Mouse (Mus musculus) monocyte, adult 59 days (primary cell): ENCODE results near the gene Nacad. TPM values are rescaled to one million over a fixed set of nuclear protein-coding genes. Genes with fewer than 3 reads are reported as not detected.

Experiments
- total RNA-seq, 2 experiments: library from RNA; stranded (reverse); gene quantifications; one replicate each; pipeline ENCODE4 v1.2.4; 2023

The Nacad gene
- under 1 TPM; 0.55 to 0.66 TPM for total RNA-seq

GRCm38 (mm10) chr11:6605491-6606399 is at the start of gene Nacad:
Nacad (minus strand) TSS chr11:6606053.

GRCm38 (mm10) chr11:6638537-6638936 is 32.7 kb upstream of the Nacad start, which contains the start of gene Wap:
Wap (minus strand) TSS chr11:6638637.

DNA sequence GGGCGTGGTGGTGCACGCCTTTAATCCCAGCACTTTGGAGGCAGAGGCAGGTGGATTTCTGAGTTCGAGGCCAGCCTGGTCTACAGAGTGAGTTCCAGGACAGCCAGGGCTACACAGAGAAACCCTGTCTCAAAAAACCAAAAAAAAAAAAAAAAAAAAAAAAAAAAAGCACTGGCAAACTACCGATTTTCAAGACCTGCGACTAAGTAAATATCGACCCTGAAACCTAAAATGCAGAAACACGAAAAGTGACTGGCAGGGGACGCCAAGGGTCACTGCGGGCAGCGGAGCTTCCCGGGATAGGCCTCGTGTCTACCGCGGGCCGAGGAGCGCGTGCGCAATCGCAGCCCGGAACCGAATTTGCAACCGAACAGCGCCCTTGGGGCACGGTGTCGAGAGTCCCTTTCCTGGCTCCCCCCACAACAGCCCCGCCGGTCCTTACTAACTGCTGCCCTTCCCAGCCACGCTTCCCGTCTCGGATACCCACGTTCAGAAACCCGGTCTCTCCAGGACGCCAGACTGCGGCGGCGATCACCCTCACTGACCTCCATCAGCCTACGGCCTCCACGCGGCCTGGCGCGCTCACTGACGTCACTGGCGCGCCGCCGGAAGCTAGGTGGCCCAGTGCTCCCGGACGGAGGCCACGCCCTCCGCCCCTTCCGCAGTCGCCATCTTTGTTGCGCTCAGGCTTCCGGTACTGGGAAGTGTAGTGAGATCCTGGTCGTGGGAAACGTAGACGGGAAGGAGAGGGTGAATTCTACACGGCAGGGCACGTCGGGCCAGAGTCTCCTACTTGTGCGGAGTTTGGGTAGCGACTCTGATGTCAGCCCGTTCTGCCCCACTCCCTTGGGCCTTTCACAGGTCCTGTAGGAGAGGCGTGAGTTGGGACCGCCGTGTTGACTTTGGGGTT is 19.9 kb upstream of the Nacad start, which contains the start of gene Tbrg4:
TSS of gene Tbrg4 (minus strand) at position 590 of the 910 bp plus-strand sequence.

Other genes starting within 250 kb of the Nacad start
- 100 to 1,000 TPM; 127 to 142 TPM for gene Zmiz2, start 217.0 kb downstream of the Nacad start, total RNA-seq
- gene Ppia, start 190.6 kb downstream of the Nacad start, total RNA-seq = 1,000 to 10,000 TPM in 1 of 2 experiments, 100 to 1,000 TPM in 1; 735 to 1,042 TPM
- 10 to 100 TPM; 29.2 to 34.9 TPM for gene H2afv, start 161.6 kb downstream of the Nacad start, total RNA-seq
- 10 to 100 TPM; 44.9 to 45.6 TPM for gene Purb, start 130.1 kb downstream of the Nacad start, total RNA-seq
- 100 to 1,000 TPM; 690 to 791 TPM for gene Myo1g, start 85.1 kb downstream of the Nacad start, total RNA-seq
- gene Ccm2, start 59.2 kb downstream of the Nacad start, total RNA-seq = 100 to 1,000 TPM; 144 TPM
- gene Tbrg4, start 20.0 kb upstream of the Nacad start, total RNA-seq = 10 to 100 TPM; 75.2 to 80.3 TPM
- not detected for gene Wap, start 32.6 kb upstream of the Nacad start, total RNA-seq
- 1 to 10 TPM in 1 of 2 experiments, under 1 TPM in 1; 0.66 to 1.7 TPM for gene Ramp3, start 52.5 kb upstream of the Nacad start, total RNA-seq
- gene Gm11983, start 231.6 kb upstream of the Nacad start, total RNA-seq = not detected